Mouse (Mus musculus) MEL (cell line): ENCODE results near the gene Polk. TPM values are rescaled to one million over a fixed set of nuclear protein-coding genes. Genes with fewer than 3 reads are reported as not detected.

Experiments used
- DNase-seq: peaks from one replicate; pipeline ENCODE4 v3.0.0; 2011; ENCODE audit warnings: low read depth, low spot score
- H3K27ac ChIP-seq: 2 replicates; pipeline ENCODE4 v1.5.1; 2012; ENCODE audit warnings: low read depth, mild to moderate bottlenecking, control low read depth, low read length, moderate library complexity; ENCODE audit not compliant: control insufficient read depth
- H3K27me3 ChIP-seq, 2 experiments: fragments of 150-350 bp in 1 of 2; sonication (generic) in 1 of 2; 2 replicates each; pipeline ENCODE4 v1.6.1; 2012; ENCODE audit warnings: low read length in 2 of 2, mild to moderate bottlenecking in 2 of 2, improper control_type of control experiment in 1 of 2, moderate library complexity in 1 of 2; ENCODE audit not compliant: insufficient read depth in 2 of 2, control insufficient read depth in 1 of 2
- H3K36me3 ChIP-seq, 2 experiments: 2 replicates each; pipeline ENCODE4 v1.6.1; 2012 to 2014; ENCODE audit warnings: low read length in 2 of 2, improper control_type of control experiment in 1 of 2, inconsistent platforms in 1 of 2, mild to moderate bottlenecking in 1 of 2; ENCODE audit not compliant: insufficient read depth in 2 of 2, control insufficient read depth in 1 of 2
- H3K4me1 ChIP-seq, 2 experiments: fragments of 150-350 bp in 1 of 2; sonication (generic) in 1 of 2; 2 replicates each; pipeline ENCODE4 v1.6.1; 2012; ENCODE audit warnings: low read length in 2 of 2, improper control_type of control experiment in 1 of 2, mild to moderate bottlenecking in 1 of 2; ENCODE audit not compliant: insufficient read depth in 2 of 2, control insufficient read depth in 1 of 2
- H3K4me3 ChIP-seq, 2 experiments: fragments of 150-350 bp in 1 of 2; sonication (generic) in 1 of 2; 2 replicates each; pipeline ENCODE4 v1.5.1; 2012; ENCODE audit warnings: low read depth in 2 of 2, low read length in 2 of 2, mild to moderate bottlenecking in 2 of 2, moderate library complexity in 2 of 2, control low read depth in 1 of 2, improper control_type of control experiment in 1 of 2; ENCODE audit not compliant: control insufficient read depth in 1 of 2, insufficient read depth in 1 of 2
- H3K79me2 ChIP-seq: 2 replicates; pipeline ENCODE4 v1.6.1; 2012; ENCODE audit warnings: mild to moderate bottlenecking, low read length, moderate library complexity; ENCODE audit not compliant: control insufficient read depth, poor library complexity, insufficient read depth
- H3K9ac ChIP-seq: 2 replicates; pipeline ENCODE4 v1.6.1; 2012; ENCODE audit warnings: low read depth, mild to moderate bottlenecking, control low read depth, low read length, moderate library complexity; ENCODE audit not compliant: control insufficient read depth, poor library complexity, severe bottlenecking
- H3K9me3 ChIP-seq: fragments of 150-350 bp; sonication (generic); replicated peaks from 2 replicates; pipeline ENCODE4 v1.6.1; 2012; ENCODE audit warnings: mild to moderate bottlenecking, low read length, improper control_type of control experiment, moderate library complexity; ENCODE audit not compliant: insufficient read depth
- CHD1 ChIP-seq: IDR thresholded peaks from 2 replicates; pipeline ENCODE4 v1.6.1; 2012; ENCODE audit warnings: low read depth, mild to moderate bottlenecking, inconsistent platforms, low read length, improper control_type of control experiment
- CHD2 ChIP-seq: IDR thresholded peaks from 2 replicates; pipeline ENCODE4 v1.6.1; 2011; ENCODE audit warnings: low read length, improper control_type of control experiment
- CTCF ChIP-seq, 3 experiments: IDR thresholded peaks in 2 of 3; conservative IDR thresholded peaks in 1 of 3; 2 replicates each; pipeline ENCODE4 v1.5.1; 2011 to 2012; ENCODE audit warnings: low read length in 3 of 3, low read depth in 2 of 3, mild to moderate bottlenecking in 2 of 3, improper control_type of control experiment in 1 of 3, inconsistent platforms in 1 of 3, mixed read lengths in 1 of 3, moderate library complexity in 1 of 3; ENCODE audit not compliant: control insufficient read depth in 1 of 3, insufficient read depth in 1 of 3, poor library complexity in 1 of 3, severe bottlenecking in 1 of 3
- E2F4 ChIP-seq: IDR thresholded peaks from 2 replicates; pipeline ENCODE4 v1.6.1; 2011; ENCODE audit warnings: low read depth, low read length, improper control_type of control experiment, borderline replicate concordance
- ETS1 ChIP-seq: IDR thresholded peaks from 2 replicates; pipeline ENCODE4 v1.6.1; 2012; ENCODE audit warnings: low read depth, mild to moderate bottlenecking, inconsistent platforms, low read length, improper control_type of control experiment, moderate library complexity
- MAX ChIP-seq: IDR thresholded peaks from 2 replicates; pipeline ENCODE4 v1.6.1; 2011; ENCODE audit warnings: low read length, improper control_type of control experiment
- MEF2A ChIP-seq: IDR thresholded peaks from 2 replicates; pipeline ENCODE4 v1.6.1; 2014; ENCODE audit warnings: low read depth, mild to moderate bottlenecking, inconsistent platforms, low read length, improper control_type of control experiment; ENCODE audit not compliant: poor library complexity, insufficient replicate concordance, severe bottlenecking; ENCODE audit errors: extremely low read depth
- MXI1 ChIP-seq: IDR thresholded peaks from 2 replicates; pipeline ENCODE4 v1.6.1; 2011; ENCODE audit warnings: mild to moderate bottlenecking, low read depth, low read length, improper control_type of control experiment
- MYB ChIP-seq: IDR thresholded peaks from 2 replicates; pipeline ENCODE4 v1.6.1; 2011; ENCODE audit warnings: mild to moderate bottlenecking, low read depth, low read length, improper control_type of control experiment
- POLR2AphosphoS5 ChIP-seq: IDR thresholded peaks from 2 replicates; pipeline ENCODE4 v1.6.1; 2012; ENCODE audit warnings: low read depth, borderline replicate concordance, mild to moderate bottlenecking, inconsistent platforms, low read length, moderate library complexity, mixed read lengths
- RAD21 ChIP-seq: IDR thresholded peaks from 2 replicates; pipeline ENCODE4 v1.6.1; 2011; ENCODE audit warnings: mild to moderate bottlenecking, low read depth, low read length, improper control_type of control experiment
- TAL1 ChIP-seq: IDR thresholded peaks from 2 replicates; pipeline ENCODE4 v1.6.1; 2012; ENCODE audit warnings: mild to moderate bottlenecking, inconsistent platforms, low read length, moderate library complexity, mixed read lengths
- TBP ChIP-seq: IDR thresholded peaks from 2 replicates; pipeline ENCODE4 v1.8.0; 2011; ENCODE audit warnings: low read depth, low read length, improper control_type of control experiment
- USF1 ChIP-seq: IDR thresholded peaks from 2 replicates; pipeline ENCODE4 v1.6.1; 2014; ENCODE audit warnings: low read depth, mild to moderate bottlenecking, inconsistent platforms, low read length, improper control_type of control experiment, moderate library complexity
- ZC3H11A ChIP-seq: IDR thresholded peaks from 2 replicates; pipeline ENCODE4 v1.6.1; 2012; ENCODE audit warnings: low read depth, mild to moderate bottlenecking, inconsistent platforms, low read length, improper control_type of control experiment
- ZMIZ1 ChIP-seq: IDR thresholded peaks from 2 replicates; pipeline ENCODE4 v1.6.1; 2012; ENCODE audit warnings: low read depth, mild to moderate bottlenecking, inconsistent platforms, low read length, improper control_type of control experiment, moderate library complexity
- polyA plus RNA-seq, 2 experiments: library from polyadenylated mRNA; stranded (reverse) in 1 of 2; unstranded in 1 of 2; fragments of >175 nt in 1 of 2; fragments of >200 nt in 1 of 2; gene quantifications; 2 replicates each; pipeline versions ENCODE4 v1.2.1 to v1.2.4; 2012; ENCODE audit warnings: low replicate concordance in 2 of 2, low read depth in 1 of 2; ENCODE audit not compliant: insufficient read length in 2 of 2, insufficient read depth in 1 of 2, missing spikeins in 1 of 2
- total RNA-seq: library from RNA; depleted of rRNA; stranded (reverse); fragments of 300-350 nt; gene quantifications from 2 replicates; pipeline ENCODE4 v1.2.3, GENCODE M21; 2012

The Polk gene
- total and polyA plus RNA-seq, 3 experiments = 2.9 to 3.6 TPM; not detected in 1

DNA sequence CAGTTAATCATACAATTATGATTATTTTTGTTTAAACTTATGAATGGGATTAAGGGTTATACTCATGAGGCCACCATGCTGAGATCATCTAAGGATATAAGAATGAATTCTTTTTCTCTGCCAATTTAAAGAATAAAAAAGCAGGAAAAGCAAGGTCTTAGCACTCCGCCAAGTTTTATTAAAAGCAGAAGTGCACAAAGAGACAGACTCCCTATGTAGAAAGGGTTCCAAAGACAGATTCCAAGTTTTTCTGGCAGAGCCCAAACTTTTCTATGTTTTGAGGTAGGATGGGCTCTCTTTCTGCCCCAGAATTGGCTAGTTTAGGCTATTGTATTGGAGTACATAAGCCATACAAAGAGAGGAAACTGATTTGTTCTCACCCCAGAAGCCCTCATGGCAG is 37.6 kb upstream of the Polk start:
- Histone ChIP-seq H3K79me2 (no peaks in the 10 kb centered on the region; the same call in 1 of the 2 replicates), H3K36me3 (peaks cover 0 to 8% of the 10 kb centered on the region in 2 experiments; a peak in 2 of 4 replicates), H3K9ac (no peak overlapping the region), H3K4me1 (peaks cover 0 to 2% of the 10 kb centered on the region in 2 experiments; a peak in 3 of 4 replicates), H3K9me3 (no peaks in the 10 kb centered on the region), H3K27ac (no peak overlapping the region), H3K27me3 (no peaks in the 10 kb centered on the region), H3K4me3 (no peak overlapping the region)
- no peak for DNase-seq
- TF ChIP-seq ZC3H11A (no peak), MYB (no peak), CHD1 (no peak), CHD2 (no peak), MXI1 (no peak)

DNA sequence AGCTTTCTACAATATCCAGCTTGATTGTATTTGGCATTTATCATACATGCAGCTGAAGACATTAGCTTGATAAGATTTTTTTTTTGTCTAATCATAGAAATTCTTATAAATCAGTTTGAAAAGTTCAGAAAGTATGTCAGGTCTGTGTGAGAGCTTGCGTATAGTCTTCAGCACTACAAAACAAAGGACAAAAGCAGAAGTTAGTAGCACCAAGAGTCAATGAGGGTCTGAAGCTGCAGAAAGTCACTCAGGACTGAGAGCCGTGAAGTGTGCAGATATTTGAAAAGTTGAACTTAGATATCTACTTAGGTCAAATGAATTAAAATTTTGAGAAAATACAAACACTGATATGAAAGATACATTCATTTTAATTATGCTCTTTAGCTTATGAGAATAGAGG is 36.7 kb upstream of the Polk start:
- Histone ChIP-seq H3K79me2 (no peaks in the 10 kb centered on the region), H3K36me3 (peaks cover 0 to 5% of the 10 kb centered on the region in 2 experiments; a peak in 1 of 4 replicates), H3K27me3 (no peaks in the 10 kb centered on the region), H3K9me3 (no peaks in the 10 kb centered on the region), H3K4me1 (peaks cover 0 to 2% of the 10 kb centered on the region in 2 experiments; a peak in 3 of 4 replicates), H3K4me3 (no peak overlapping the region), H3K9ac (no peak overlapping the region), H3K27ac (no peak overlapping the region)
- peak; percentile 36 for DNase-seq
- no peak for TF ChIP-seq MYB
- no peak for TF ChIP-seq MEF2A

DNA sequence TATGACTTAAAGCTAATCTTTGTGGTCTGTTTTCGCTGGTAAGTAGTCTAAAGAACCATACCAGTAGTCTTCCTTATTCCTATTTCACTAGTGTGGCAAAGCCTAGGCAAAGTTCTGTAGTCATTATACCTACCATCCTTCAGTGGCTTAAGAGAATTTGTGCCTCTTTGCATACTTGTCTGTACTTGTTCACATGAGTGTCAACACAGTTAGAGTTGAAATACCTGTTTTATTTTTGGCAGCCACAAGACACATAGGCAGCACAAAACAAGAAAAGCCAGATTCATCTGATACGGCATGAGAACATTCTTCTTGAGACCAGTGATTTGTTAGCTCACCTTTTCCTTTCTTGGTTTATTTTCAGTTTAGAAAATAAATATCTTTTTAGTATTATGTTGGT is 31.8 kb upstream of the Polk start:
- Histone ChIP-seq H3K36me3 (peaks cover 0 to 2% of the 10 kb centered on the region in 2 experiments; a peak in 1 of 4 replicates), H3K9ac (no peak overlapping the region), H3K4me1 (no peaks in the 10 kb centered on the region; a peak in 2 of 4 replicates), H3K9me3 (no peaks in the 10 kb centered on the region), H3K79me2 (no peaks in the 10 kb centered on the region), H3K27ac (no peak overlapping the region), H3K27me3 (no peaks in the 10 kb centered on the region), H3K4me3 (no peak overlapping the region)
- no peak for DNase-seq
- TF ChIP-seq POLR2AphosphoS5 (no peak), MAX (no peak), MYB (no peak), USF1 (no peak), TAL1 (no peak), MEF2A (no peak), E2F4 (no peak), RAD21 (no peak), ZMIZ1 (no peak), ETS1 (no peak), CTCF (IDR thresholded peaks at IDR 0.05 in 2 of 3, conservative IDR thresholded peaks at IDR 0.05 in 1 of 3; ENCODE audit: control insufficient read depth in 1 of 3, insufficient read depth in 1 of 3, low read depth in 2 of 3, low read length in 3 of 3, poor library complexity in 1 of 3, severe bottlenecking in 1 of 3) (no peak), TBP (no peak)
